Mouse (Mus musculus) stomach, embryonic 16.5 days (tissue): ENCODE results near the gene Gm42372. TPM values are rescaled to one million over a fixed set of nuclear protein-coding genes. Genes with fewer than 3 reads are reported as not detected.

Experiments
- ATAC-seq: fragments of 200-750 bp; cut with Nextera tagmentation; 2 replicates; pipeline ENCODE4 v1.8.0; 2017; ENCODE audit warnings: moderate number of reproducible peaks, moderate TSS enrichment; ENCODE audit not compliant: insufficient read depth, low FRiP score
- H3K27ac ChIP-seq: fragments of 300-500 bp; sonication (generic); 2 replicates; pipeline ENCODE4 v1.5.1; 2014; ENCODE audit warnings: low read length
- H3K27me3 ChIP-seq: fragments of 300-500 bp; sonication (generic); 2 replicates; pipeline ENCODE4 v1.6.1; 2014; ENCODE audit warnings: low read length, control low read depth, mixed read lengths; ENCODE audit not compliant: control insufficient read depth, insufficient read depth
- H3K36me3 ChIP-seq: fragments of 300-500 bp; sonication (generic); 2 replicates; pipeline ENCODE4 v1.6.1; 2014; ENCODE audit warnings: low read length; ENCODE audit not compliant: control insufficient read depth, insufficient read depth
- H3K4me1 ChIP-seq: fragments of 300-500 bp; sonication (generic); 2 replicates; pipeline ENCODE4 v1.6.1; 2014; ENCODE audit warnings: low read length, control low read depth, mixed read lengths; ENCODE audit not compliant: control insufficient read depth, insufficient read depth
- H3K4me2 ChIP-seq: fragments of 300-500 bp; sonication (generic); 2 replicates; pipeline ENCODE4 v1.6.1; 2014; ENCODE audit warnings: low read depth, low read length, mixed read lengths
- H3K4me3 ChIP-seq: fragments of 300-500 bp; sonication (generic); replicated peaks from 2 replicates; pipeline ENCODE4 v1.5.1; 2014; ENCODE audit warnings: mild to moderate bottlenecking, low read length
- H3K9ac ChIP-seq: fragments of 300-500 bp; sonication (generic); 2 replicates; pipeline ENCODE4 v1.6.1; 2014; ENCODE audit warnings: low read length
- H3K9me3 ChIP-seq: fragments of 300-500 bp; sonication (generic); replicated peaks from 2 replicates; pipeline ENCODE4 v1.6.1; 2016; ENCODE audit warnings: low read length, control low read depth; ENCODE audit not compliant: control insufficient read depth
- WGBS: fragments of 180-500 bp; shearing (Covaris S2); extraction: QIAGEN DNeasy Blood & Tissue Kit; methylation state at CpG from one replicate; pipeline ENCODE4 v1.1.7; 2014; 5-methylcytosine and 5-hydroxymethylcytosine counted together
- polyA plus RNA-seq: library from polyadenylated mRNA; unstranded; fragments of >200 nt; fragmentation: Nextera tagmentation; extraction: Ambion mirVana; gene quantifications from 2 replicates; pipeline ENCODE4 v1.2.1, GENCODE M21; 2015

Gene Gm42372
- polyA plus RNA-seq, 1 experiment from 2014 or later, result 0.25 TPM

- no peak overlapping the region for H3K4me2 ChIP-seq
- ATAC-seq, result no peak
- no peaks in the 10 kb centered on the region for H3K4me1 ChIP-seq
- H3K27me3 ChIP-seq, result no peaks in the 10 kb centered on the region
- 90% methylated on average over 5 of the region's 5 CpGs for WGBS
- peaks cover 60% of the 10 kb centered on the region for H3K36me3 ChIP-seq
- no peaks in the 10 kb centered on the region for H3K9me3 ChIP-seq
- H3K9ac ChIP-seq, result no peak overlapping the region
- H3K4me3 ChIP-seq, result no peak overlapping the region
- H3K27ac ChIP-seq, result no peak overlapping the region
Measured at GRCm38 (mm10) chr7:17010010-17010347, 27.1 kb downstream of the Gm42372 start.

- 92% methylated on average over 7 of the region's 7 CpGs for WGBS
- Histone ChIP-seq H3K27me3 (no peaks in the 10 kb centered on the region), H3K4me2 (no peak overlapping the region), H3K9ac (no peak overlapping the region), H3K27ac (no peak overlapping the region), H3K9me3 (no peaks in the 10 kb centered on the region), H3K4me3 (no peak overlapping the region), H3K4me1 (peaks cover 3% of the 10 kb centered on the region), H3K36me3 (peaks cover 43% of the 10 kb centered on the region)
- ATAC-seq, result no peak
Measured at GRCm38 (mm10) chr7:17011909-17012590, 29.2 kb downstream of the Gm42372 start.

GRCm38 (mm10) chr7:17015381-17015780, 32.5 kb downstream of the Gm42372 start:
- Histone ChIP-seq H3K27ac (no peak overlapping the region), H3K4me3 (no peak overlapping the region), H3K4me1 (peaks cover 16% of the 10 kb centered on the region), H3K9ac (no peak overlapping the region), H3K9me3 (no peaks in the 10 kb centered on the region), H3K27me3 (no peaks in the 10 kb centered on the region), H3K4me2 (no peak overlapping the region), H3K36me3 (peaks cover 32% of the 10 kb centered on the region)
- WGBS, result 82% methylated on average over 6 of the region's 6 CpGs
- no peak for ATAC-seq

GRCm38 (mm10) chr7:17017036-17017435, 34.1 kb downstream of the Gm42372 start:
- peak overlapping the region; percentile 86 for H3K27ac ChIP-seq
- 36% methylated on average over 1 of the region's 1 CpGs for WGBS
- no peaks in the 10 kb centered on the region for H3K9me3 ChIP-seq
- H3K4me2 ChIP-seq, result no peak overlapping the region
- no peak overlapping the region for H3K4me3 ChIP-seq
- H3K36me3 ChIP-seq, result peaks cover 28% of the 10 kb centered on the region
- peak; percentile 97 for ATAC-seq
- H3K27me3 ChIP-seq, result no peaks in the 10 kb centered on the region
- no peak overlapping the region for H3K9ac ChIP-seq
- peaks cover 16% of the 10 kb centered on the region for H3K4me1 ChIP-seq

GRCm38 (mm10) chr7:17017921-17018320, 35.0 kb downstream of the Gm42372 start:
- 74% methylated on average over 2 of the region's 2 CpGs for WGBS
- Histone ChIP-seq H3K4me2 (no peak overlapping the region), H3K4me3 (no peak overlapping the region), H3K9me3 (no peaks in the 10 kb centered on the region), H3K9ac (peak overlapping the region; percentile 40; the same call in 1 of the 2 replicates), H3K4me1 (peaks cover 16% of the 10 kb centered on the region), H3K27ac (peak overlapping the region; percentile 86), H3K27me3 (no peaks in the 10 kb centered on the region), H3K36me3 (peaks cover 23% of the 10 kb centered on the region; the same call in 1 of the 2 replicates)
- ATAC-seq, result no peak

GRCm38 (mm10) chr7:17019426-17020166, 36.7 kb downstream of the Gm42372 start:
- no peak overlapping the region for H3K27ac ChIP-seq
- no peak for ATAC-seq
- peaks cover 31% of the 10 kb centered on the region for H3K4me1 ChIP-seq
- peaks cover 11% of the 10 kb centered on the region; the same call in 1 of the 2 replicates for H3K36me3 ChIP-seq
- no peaks in the 10 kb centered on the region for H3K27me3 ChIP-seq
- no peak overlapping the region for H3K4me3 ChIP-seq
- no peak overlapping the region for H3K9ac ChIP-seq
- WGBS, result 83% methylated on average over 7 of the region's 7 CpGs
- no peaks in the 10 kb centered on the region for H3K9me3 ChIP-seq
- no peak overlapping the region for H3K4me2 ChIP-seq

GRCm38 (mm10) chr7:17022176-17022575, 39.3 kb downstream of the Gm42372 start:
- Histone ChIP-seq H3K27ac (no peak overlapping the region), H3K9me3 (no peaks in the 10 kb centered on the region), H3K36me3 (0 out of 2 replicates have a peak, but pooled peaks cover 10% of the 10 kb centered on the region), H3K4me2 (no peak overlapping the region), H3K4me1 (peaks cover 49% of the 10 kb centered on the region), H3K4me3 (no peak overlapping the region), H3K9ac (no peak overlapping the region), H3K27me3 (no peaks in the 10 kb centered on the region)
- ATAC-seq, result no peak
- WGBS, result 95% methylated on average over 15 of the region's 15 CpGs

GRCm38 (mm10) chr7:17023701-17024100, 40.8 kb downstream of the Gm42372 start:
- Histone ChIP-seq H3K27me3 (no peaks in the 10 kb centered on the region), H3K4me2 (0 out of 2 replicates have a peak overlapping the region, but pooled peaks have one; percentile 58), H3K4me3 (no peak overlapping the region), H3K4me1 (peaks cover 37% of the 10 kb centered on the region), H3K9me3 (no peaks in the 10 kb centered on the region), H3K36me3 (0 out of 2 replicates have a peak, but pooled peaks cover 10% of the 10 kb centered on the region), H3K9ac (peak overlapping the region; percentile 94), H3K27ac (peak overlapping the region; percentile 87)
- WGBS, result 63% methylated on average over 4 of the region's 4 CpGs
- no peak for ATAC-seq

- peak overlapping the region; percentile 87 for H3K27ac ChIP-seq
- ATAC-seq, result no peak
- peaks cover 37% of the 10 kb centered on the region for H3K4me1 ChIP-seq
- no peaks in the 10 kb centered on the region for H3K27me3 ChIP-seq
- 67% methylated on average over 6 of the region's 6 CpGs for WGBS
- peak overlapping the region; percentile 58; the same call in 1 of the 2 replicates for H3K4me2 ChIP-seq
- H3K9me3 ChIP-seq, result no peaks in the 10 kb centered on the region
- H3K36me3 ChIP-seq, result 0 out of 2 replicates have a peak, but pooled peaks cover 10% of the 10 kb centered on the region
- peak overlapping the region; percentile 94 for H3K9ac ChIP-seq
- H3K4me3 ChIP-seq, result no peak overlapping the region
Measured at GRCm38 (mm10) chr7:17024141-17024540, 41.3 kb downstream of the Gm42372 start.
